ENCODE assay signal across 10 mouse cellular contexts in genomic region chr2:124369291-124369690, GRCm38 (mm10).
A peak's percentile ranks its signal among the peaks of the same experiment; 100 is the strongest.
DNase-seq lines count a peak whose midpoint lies in the region; ATAC-seq lines count a peak whose summit lies in the region.
"Had no signal": no experiment of that assay in that cellular context is flagged by ENCODE, and none has a peak within 500 bp of the region (broad histone marks: within the 10 kb centered on the region; RNA-seq: fewer than 3 reads in every experiment).

No protein-coding gene starts in this region.

- H3K27me3 ChIP-seq in kidney, embryonic 14.5 days (ENCODE audit: control insufficient read depth, insufficient read depth, low read length), result no peaks in the 10 kb centered on the region
- no peaks in the 10 kb centered on the region for H3K27me3 ChIP-seq in heart, embryonic 13.5 days (replicated peaks)
- H3K27me3 ChIP-seq: CH12.LX; megakaryocyte, embryonic 14.5 days had no signal

- ATAC-seq in kidney, embryonic 14.5 days (ENCODE audit: low FRiP score, low TSS enrichment), result no peak
- ATAC-seq in heart, embryonic 13.5 days (ENCODE audit: extremely low read depth, insufficient number of reproducible peaks, low FRiP score, low TSS enrichment), result no peak
- no peak for ATAC-seq in CD4-positive, CD25-positive, alpha-beta regulatory T cell, adult 4 months

- no peak overlapping the region for H3K9ac ChIP-seq in kidney, embryonic 14.5 days (ENCODE audit: low read depth, low read length)
- H3K9ac ChIP-seq in heart, embryonic 13.5 days, result no peak overlapping the region
- H3K9ac ChIP-seq: limb, embryonic 13.5 days had no signal

- no peaks in the 10 kb centered on the region for H3K9me3 ChIP-seq in kidney, embryonic 14.5 days (ENCODE audit: control insufficient read depth, low read length)
- no peaks in the 10 kb centered on the region for H3K9me3 ChIP-seq in heart, embryonic 13.5 days
- H3K9me3 ChIP-seq: limb, embryonic 13.5 days; megakaryocyte, embryonic 14.5 days had no signal

- DNase-seq in gastrocnemius, adult 18-20 months (ENCODE audit: low spot score), result peak; percentile 11
- DNase-seq in gastrocnemius, postnatal 10 days, result no peak
- peak; percentile 2 to 6 for DNase-seq in kidney, postnatal 36 days
- DNase-seq in MN1 (ENCODE audit: low spot score), result peak; percentile 54

- no peak overlapping the region for H3K4me3 ChIP-seq in kidney, embryonic 14.5 days (ENCODE audit: low read length)
- H3K4me3 ChIP-seq in heart, embryonic 13.5 days, result no peak overlapping the region
- H3K4me3 ChIP-seq: limb, embryonic 13.5 days; megakaryocyte, embryonic 14.5 days had no signal

- H3K36me3 ChIP-seq in kidney, embryonic 14.5 days (ENCODE audit: control insufficient read depth, insufficient read depth, low read length), result no peaks in the 10 kb centered on the region
- H3K36me3 ChIP-seq in heart, embryonic 13.5 days, result no peaks in the 10 kb centered on the region
- H3K36me3 ChIP-seq: limb, embryonic 13.5 days had no signal

- no peak overlapping the region for H3K27ac ChIP-seq in kidney, embryonic 14.5 days (ENCODE audit: low read depth, low read length)
- H3K27ac ChIP-seq in heart, embryonic 13.5 days (replicated peaks), result peak overlapping the region; percentile 72
- H3K27ac ChIP-seq: limb, embryonic 13.5 days had no signal

- no peaks in the 10 kb centered on the region for H3K4me1 ChIP-seq in kidney, embryonic 14.5 days (ENCODE audit: control insufficient read depth, insufficient read depth, low read length)
- H3K4me1 ChIP-seq in heart, embryonic 13.5 days, result peaks cover 37% of the 10 kb centered on the region
- H3K4me1 ChIP-seq: megakaryocyte, embryonic 14.5 days had no signal

- WGBS in kidney, embryonic 14.5 days, result 96% methylated on average over 1 of the region's 1 CpGs
- WGBS in heart, embryonic 13.5 days, result 24% methylated on average over 1 of the region's 1 CpGs

- no peak overlapping the region for H3K4me2 ChIP-seq in kidney, embryonic 14.5 days (replicated peaks; ENCODE audit: low read depth, low read length)
- H3K4me2 ChIP-seq in heart, embryonic 13.5 days, result no peak overlapping the region
- H3K4me2 ChIP-seq: limb, embryonic 13.5 days had no signal
